Mouse (Mus musculus) embryonic facial prominence, embryonic 10.5 days (tissue): ENCODE measurements around the gene Hoxa10. TPM values are rescaled to one million over a fixed set of nuclear protein-coding genes. Genes with fewer than 3 reads are reported as not detected.

Source experiments
- DNase-seq: peaks from one replicate; pipeline ENCODE4 v3.0.0-alpha.2; 2017; ENCODE audit warnings: low spot score
- H3K27ac ChIP-seq: fragments of 300-500 bp; sonication (generic); replicated peaks from 2 replicates; pipeline ENCODE4 v1.5.1; 2016; ENCODE audit warnings: mild to moderate bottlenecking
- H3K27me3 ChIP-seq: fragments of 300-500 bp; sonication (generic); replicated peaks from 2 replicates; pipeline ENCODE4 v1.6.1; 2016; ENCODE audit warnings: low read depth, mild to moderate bottlenecking; ENCODE audit not compliant: poor library complexity, severe bottlenecking
- H3K36me3 ChIP-seq: fragments of 300-500 bp; sonication (generic); replicated peaks from 2 replicates; pipeline ENCODE4 v1.6.1; 2016; ENCODE audit warnings: mild to moderate bottlenecking, moderate library complexity
- H3K4me1 ChIP-seq: fragments of 300-500 bp; sonication (generic); 2 replicates; pipeline ENCODE4 v1.6.1; 2016
- H3K4me3 ChIP-seq: fragments of 300-500 bp; sonication (generic); 2 replicates; pipeline ENCODE4 v1.5.1; 2016; ENCODE audit warnings: mild to moderate bottlenecking, moderate library complexity
- H3K9me3 ChIP-seq: fragments of 300-500 bp; sonication (generic); 2 replicates; pipeline ENCODE4 v1.6.1; 2016; ENCODE audit warnings: mild to moderate bottlenecking
- WGBS: fragments of 180-500 bp; shearing (Covaris S2); methylation state at CpG from one replicate; pipeline ENCODE4 v1.1.7; 2016; 5-methylcytosine and 5-hydroxymethylcytosine counted together
- polyA plus RNA-seq: library from polyadenylated mRNA; unstranded; fragments of >200 nt; fragmentation: Nextera tagmentation; extraction: Ambion mirVana; gene quantifications from 2 replicates; pipeline ENCODE4 v1.2.1, GENCODE M21; 2016

Hoxa10 gene
- not detected in 2 replicates for polyA plus RNA-seq

GRCm38 (mm10) chr6:52240389-52241000 lies at the start of gene Hoxa10:
Hoxa10 (minus strand) TSS chr6:52240854.
- Histone ChIP-seq H3K4me1 (peaks cover 11% of the 10 kb centered on the region; the same call in 1 of the 2 replicates), H3K27me3 (peaks cover 100% of the 10 kb centered on the region), H3K9me3 (no peaks in the 10 kb centered on the region), H3K27ac (no peak within 1 kb of the TSS), H3K4me3 (peak within 1 kb of the TSS; percentile 27; the same call in 1 of the 2 replicates), H3K36me3 (no peaks in the 10 kb centered on the region)
- WGBS, result under 1% methylated on average over 35 of the region's 35 CpGs
- DNase-seq, result peak; percentile 90

- no peaks in the 10 kb centered on the region for H3K36me3 ChIP-seq
- H3K4me1 ChIP-seq, result peaks cover 9% of the 10 kb centered on the region
- peaks cover 90% of the 10 kb centered on the region for H3K27me3 ChIP-seq
- H3K27ac ChIP-seq, result no peak overlapping the region
- 17% methylated on average over 12 of the region's 12 CpGs for WGBS
- peak; percentile 24 for DNase-seq
- H3K4me3 ChIP-seq, result no peak overlapping the region
- H3K9me3 ChIP-seq, result no peaks in the 10 kb centered on the region
Observed at GRCm38 (mm10) chr6:52290186-52290585, 49.5 kb upstream of the Hoxa10 start.

GRCm38 (mm10) chr6:52283896-52284295 lies 43.2 kb upstream of the Hoxa10 start:
- Histone ChIP-seq H3K27me3 (peaks cover 77% of the 10 kb centered on the region), H3K4me3 (no peak overlapping the region), H3K4me1 (no peaks in the 10 kb centered on the region), H3K36me3 (no peaks in the 10 kb centered on the region), H3K9me3 (no peaks in the 10 kb centered on the region), H3K27ac (no peak overlapping the region)
- 83% methylated on average over 5 of the region's 5 CpGs for WGBS
- DNase-seq, result no peak

GRCm38 (mm10) chr6:52281084-52281483 lies 40.4 kb upstream of the Hoxa10 start:
- Histone ChIP-seq H3K4me3 (no peak overlapping the region), H3K9me3 (no peaks in the 10 kb centered on the region), H3K4me1 (no peaks in the 10 kb centered on the region), H3K27ac (no peak overlapping the region), H3K36me3 (no peaks in the 10 kb centered on the region), H3K27me3 (peaks cover 81% of the 10 kb centered on the region)
- WGBS, result 68% methylated on average over 12 of the region's 12 CpGs
- DNase-seq, result no peak

- Histone ChIP-seq H3K4me1 (no peaks in the 10 kb centered on the region), H3K27ac (no peak overlapping the region), H3K27me3 (peaks cover 93% of the 10 kb centered on the region), H3K4me3 (no peak overlapping the region), H3K36me3 (no peaks in the 10 kb centered on the region), H3K9me3 (no peaks in the 10 kb centered on the region)
- 8% methylated on average over 5 of the region's 5 CpGs for WGBS
- no peak for DNase-seq
Observed at GRCm38 (mm10) chr6:52276920-52277319, 36.3 kb upstream of the Hoxa10 start.

- WGBS, result 2% methylated on average over 6 of the region's 6 CpGs
- Histone ChIP-seq H3K4me3 (no peak overlapping the region), H3K9me3 (no peaks in the 10 kb centered on the region), H3K36me3 (no peaks in the 10 kb centered on the region), H3K27ac (no peak overlapping the region), H3K4me1 (no peaks in the 10 kb centered on the region), H3K27me3 (peaks cover 93% of the 10 kb centered on the region)
- DNase-seq, result no peak
Observed at GRCm38 (mm10) chr6:52276382-52276781, 35.7 kb upstream of the Hoxa10 start.

GRCm38 (mm10) chr6:52275563-52276280 lies 35.1 kb upstream of the Hoxa10 start:
- Histone ChIP-seq H3K27ac (no peak overlapping the region), H3K9me3 (no peaks in the 10 kb centered on the region), H3K4me3 (no peak overlapping the region), H3K27me3 (peaks cover 93% of the 10 kb centered on the region), H3K36me3 (no peaks in the 10 kb centered on the region), H3K4me1 (no peaks in the 10 kb centered on the region)
- WGBS, result 7% methylated on average over 8 of the region's 8 CpGs
- peak; percentile 23 for DNase-seq

GRCm38 (mm10) chr6:52274576-52274975 lies 33.9 kb upstream of the Hoxa10 start:
- no peak overlapping the region for H3K27ac ChIP-seq
- no peaks in the 10 kb centered on the region for H3K9me3 ChIP-seq
- DNase-seq, result no peak
- no peaks in the 10 kb centered on the region for H3K4me1 ChIP-seq
- peaks cover 96% of the 10 kb centered on the region for H3K27me3 ChIP-seq
- WGBS, result 1% methylated on average over 11 of the region's 11 CpGs
- no peaks in the 10 kb centered on the region for H3K36me3 ChIP-seq
- H3K4me3 ChIP-seq, result no peak overlapping the region

GRCm38 (mm10) chr6:52273656-52274280 lies 33.1 kb upstream of the Hoxa10 start:
- peaks cover 99% of the 10 kb centered on the region for H3K27me3 ChIP-seq
- no peak overlapping the region for H3K4me3 ChIP-seq
- no peaks in the 10 kb centered on the region for H3K4me1 ChIP-seq
- DNase-seq, result peak; percentile 56
- under 1% methylated on average over 22 of the region's 22 CpGs for WGBS
- H3K9me3 ChIP-seq, result no peaks in the 10 kb centered on the region
- H3K27ac ChIP-seq, result no peak overlapping the region
- H3K36me3 ChIP-seq, result no peaks in the 10 kb centered on the region

- H3K27ac ChIP-seq, result no peak overlapping the region
- peaks cover 100% of the 10 kb centered on the region for H3K27me3 ChIP-seq
- H3K36me3 ChIP-seq, result no peaks in the 10 kb centered on the region
- no peak overlapping the region for H3K4me3 ChIP-seq
- H3K9me3 ChIP-seq, result no peaks in the 10 kb centered on the region
- 3% methylated on average over 22 of the region's 22 CpGs for WGBS
- H3K4me1 ChIP-seq, result no peaks in the 10 kb centered on the region
- peak; percentile 28 for DNase-seq
Observed at GRCm38 (mm10) chr6:52272766-52273655, 32.4 kb upstream of the Hoxa10 start.

- Histone ChIP-seq H3K4me1 (no peaks in the 10 kb centered on the region), H3K4me3 (no peak overlapping the region), H3K9me3 (no peaks in the 10 kb centered on the region), H3K36me3 (no peaks in the 10 kb centered on the region), H3K27ac (no peak overlapping the region), H3K27me3 (peaks cover 100% of the 10 kb centered on the region)
- DNase-seq, result peak; percentile 67
- 5% methylated on average over 23 of the region's 23 CpGs for WGBS
Observed at GRCm38 (mm10) chr6:52270494-52271480, 30.1 kb upstream of the Hoxa10 start.
